Mouse (Mus musculus) heart, adult 8-10 months (tissue): ENCODE measurements around the gene Tmem160. TPM values are rescaled to one million over a fixed set of nuclear protein-coding genes. Genes with fewer than 3 reads are reported as not detected.

Experiments used
- DNase-seq: peaks from one replicate; pipeline ENCODE4 v3.0.0; 2022; ENCODE audit warnings: low spot score
- total RNA-seq, 4 experiments: library from RNA; stranded (reverse); gene quantifications; 2 replicates each; pipeline ENCODE4 v1.2.4; 2022

Tmem160 gene
- total RNA-seq, 4 experiments from 2014 or later = 79.6 to 97.6 (median 89.8) TPM

DNA sequence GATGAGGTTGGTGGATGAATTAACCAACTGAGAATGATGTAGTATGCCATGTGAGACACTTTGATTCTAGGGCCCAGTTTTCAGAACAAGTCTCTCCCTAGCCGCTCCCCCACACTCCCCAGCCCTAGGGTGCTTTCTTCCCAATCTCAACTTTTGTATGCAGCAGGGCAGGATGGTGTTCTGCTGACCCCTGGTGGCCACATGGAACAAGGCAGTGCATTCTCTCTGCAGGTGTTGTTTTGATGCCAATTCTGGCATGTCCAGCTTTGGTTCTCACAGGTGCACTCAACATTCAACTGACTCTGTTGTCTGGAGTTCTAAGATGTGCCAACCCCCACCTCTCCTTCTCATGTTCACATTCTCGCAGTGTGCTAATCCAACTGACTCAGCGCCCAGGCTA lies 39.2 kb downstream of the Tmem160 start:
- DNase-seq = peak; percentile 42

DNA sequence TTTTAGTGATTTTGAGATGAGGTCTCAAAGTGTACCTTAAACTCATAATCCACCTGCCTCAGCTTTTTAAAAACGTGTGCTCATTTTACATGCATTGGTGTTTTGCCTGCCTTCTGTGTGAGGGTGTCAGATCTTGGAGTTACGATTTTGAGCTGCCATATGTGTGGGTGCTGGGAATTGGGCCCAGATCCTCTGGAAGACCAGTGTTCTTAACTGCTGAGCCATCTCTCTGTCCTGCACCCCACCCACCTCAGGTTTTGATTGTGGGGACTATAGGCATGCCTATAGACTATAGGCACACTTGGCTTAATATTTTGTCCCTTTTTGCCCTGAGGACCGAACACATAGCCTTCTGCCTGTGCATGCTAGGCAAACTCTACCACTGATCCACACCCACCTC lies 39.6 kb downstream of the Tmem160 start:
- DNase-seq = no peak

- DNase-seq = peak; percentile 31
Measured at GRCm38 (mm10) chr7:16493361-16493760, 40.8 kb downstream of the Tmem160 start.

GRCm38 (mm10) chr7:16496260-16496659 lies 43.7 kb downstream of the Tmem160 start:
- no peak for DNase-seq

- no peak for DNase-seq
Measured at GRCm38 (mm10) chr7:16499671-16500104, 47.1 kb downstream of the Tmem160 start.

DNA sequence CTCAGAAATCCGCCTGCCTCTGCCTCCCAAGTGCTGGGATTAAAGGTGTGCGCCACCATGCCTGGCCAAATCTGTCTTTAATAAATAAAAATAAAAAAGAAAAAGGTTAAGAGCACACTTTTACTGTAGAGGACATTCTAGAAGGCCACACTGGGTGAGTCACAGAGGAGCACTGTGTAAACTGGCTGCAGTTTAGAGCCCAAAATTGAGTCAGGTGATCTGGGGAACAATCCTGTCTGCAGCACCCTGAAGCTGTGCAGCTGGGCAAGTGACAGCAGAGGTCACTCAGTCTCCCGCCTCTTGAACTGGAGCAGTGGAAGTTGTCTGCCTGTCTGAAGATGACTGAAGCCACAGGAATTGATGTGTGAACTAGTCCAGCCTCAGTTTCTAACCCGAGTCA lies 49.0 kb downstream of the Tmem160 start:
- no peak for DNase-seq

- DNase-seq = peak; percentile 24
Measured at GRCm38 (mm10) chr7:16504573-16505225, 52.1 kb downstream of the Tmem160 start.

Other genes starting within 250 kb of the Tmem160 start
- 1 to 10 TPM; 6.6 to 9.5 (median 8.0) TPM for gene Dhx34, start 230.7 kb upstream of the Tmem160 start, total RNA-seq
- 1 to 10 TPM; 1.0 to 1.4 (median 1.2) TPM for gene C5ar2, start 208.6 kb upstream of the Tmem160 start, total RNA-seq
- gene C5ar1, start 193.2 kb upstream of the Tmem160 start, total RNA-seq = 1 to 10 TPM; 4.1 to 5.5 (median 5.1) TPM
- 10 to 100 TPM; 12.3 to 18.1 (median 14.4) TPM for gene Inafm1, start 179.2 kb upstream of the Tmem160 start, total RNA-seq
- gene Ccdc9, start 166.0 kb upstream of the Tmem160 start, total RNA-seq = 10 to 100 TPM; 33.2 to 48.1 (median 38.1) TPM
- gene Bbc3, start 144.4 kb upstream of the Tmem160 start, total RNA-seq = 1 to 10 TPM; 2.8 to 5.1 (median 4.4) TPM
- gene Sae1, start 65.0 kb upstream of the Tmem160 start, total RNA-seq = 10 to 100 TPM; 31.6 to 38.8 (median 36.1) TPM
- 10 to 100 TPM; 22.6 to 32.9 (median 28.8) TPM for gene Zc3h4, start 51.9 kb upstream of the Tmem160 start, total RNA-seq
- gene Npas1, start 24.9 kb downstream of the Tmem160 start, total RNA-seq = not detected
- 10 to 100 TPM; 30.2 to 38.1 (median 35.6) TPM for gene Arhgap35, start 162.2 kb downstream of the Tmem160 start, total RNA-seq
- not detected for gene Ceacam15, start 222.9 kb downstream of the Tmem160 start, total RNA-seq